ENCODE assay signal across 8 mouse cellular contexts in the genomic region with DNA sequence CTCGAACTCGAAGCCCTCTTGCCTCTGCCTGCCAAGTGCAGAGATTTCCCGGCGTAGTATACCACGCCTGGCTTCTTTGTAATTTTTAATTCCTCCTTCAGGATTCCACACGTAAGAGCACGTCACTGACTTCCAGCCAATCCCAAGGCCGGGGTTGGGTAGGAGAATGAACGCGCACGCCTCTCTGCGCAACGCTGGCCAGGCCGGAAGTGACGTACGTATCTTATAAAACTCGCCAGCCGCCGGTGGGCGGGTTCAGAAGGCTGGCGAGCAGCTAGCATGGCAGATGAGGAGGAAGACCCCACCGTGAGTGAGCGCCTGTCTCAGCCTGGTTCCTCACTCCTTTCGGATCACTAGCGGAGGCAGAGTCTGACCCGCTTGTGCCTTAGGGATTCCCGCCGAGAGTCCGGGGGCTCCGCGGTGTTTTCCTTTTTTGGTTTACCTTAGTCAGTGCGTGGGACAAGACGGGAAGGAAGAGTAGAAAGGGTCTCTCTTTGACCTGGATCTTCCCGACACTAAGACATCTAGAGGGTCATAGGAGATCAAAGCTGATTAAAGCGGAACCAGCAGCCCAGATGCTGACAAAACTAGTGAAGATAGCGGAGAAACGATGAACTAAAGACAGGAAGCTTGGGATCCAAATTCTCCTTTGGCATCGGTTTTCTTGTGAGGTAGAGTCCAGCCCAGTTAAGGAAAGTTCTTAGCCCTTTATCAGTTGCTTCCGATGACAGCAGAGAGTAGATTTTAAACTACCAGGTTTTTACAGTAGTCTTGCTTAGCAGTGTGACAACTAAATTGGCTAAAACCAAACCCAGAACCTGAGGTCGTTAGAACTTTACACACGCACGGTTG. TPM values are rescaled to one million over a fixed set of nuclear protein-coding genes. Genes with fewer than 3 reads are reported as not detected.
DNase-seq lines count a peak whose midpoint lies in the region; ATAC-seq and TF ChIP-seq lines count a peak whose summit lies in the region.

TSS of gene Taf13 (plus strand) at position 256 of the 852 bp plus-strand sequence.

- H3K36me3 ChIP-seq in ES-Bruce4 (ENCODE audit: control insufficient read depth, insufficient read depth, low read length, poor library complexity, severe bottlenecking): no peaks in the 10 kb centered on the region; the same call in 1 of the 2 replicates
- H3K36me3 ChIP-seq in forebrain, embryonic 13.5 days (ENCODE audit: poor library complexity, severe bottlenecking): no peaks in the 10 kb centered on the region
- no peaks in the 10 kb centered on the region for H3K36me3 ChIP-seq in neural tube, embryonic 15.5 days

- DNase-seq in heart, postnatal 14 days: peak; percentile 95 to 99
- DNase-seq in layer of hippocampus, adult 11-12 months (ENCODE audit: low spot score): peak; percentile 98
- DNase-seq in lung, adult 18-20 months: peak; percentile 97
- DNase-seq in testis, postnatal 14 days (ENCODE audit: low spot score): peak; percentile 94

- peak; percentile 97 for ATAC-seq in cerebellum, adult (ENCODE audit: insufficient number of reproducible peaks, low FRiP score, low TSS enrichment)
- ATAC-seq in forebrain, embryonic 13.5 days: peak; percentile 97
- peak; percentile 99 for ATAC-seq in neural tube, embryonic 15.5 days (ENCODE audit: low FRiP score)

- H3K27me3 ChIP-seq in ES-Bruce4 (ENCODE audit: control insufficient read depth, insufficient read depth, low read length, poor library complexity, severe bottlenecking): no peaks in the 10 kb centered on the region
- no peaks in the 10 kb centered on the region for H3K27me3 ChIP-seq in forebrain, embryonic 13.5 days
- no peaks in the 10 kb centered on the region for H3K27me3 ChIP-seq in neural tube, embryonic 15.5 days (replicated peaks)

- H3K4me1 ChIP-seq in ES-Bruce4 (ENCODE audit: control insufficient read depth, insufficient read depth, low read length): no peaks in the 10 kb centered on the region
- peaks cover 39% of the 10 kb centered on the region for H3K4me1 ChIP-seq in forebrain, embryonic 13.5 days
- H3K4me1 ChIP-seq in neural tube, embryonic 15.5 days: peaks cover 20% of the 10 kb centered on the region

- 2% methylated on average over 42 of the region's 42 CpGs for WGBS in forebrain, embryonic 13.5 days
- under 1% methylated on average over 42 of the region's 42 CpGs for WGBS in neural tube, embryonic 15.5 days

- H3K9me3 ChIP-seq in ES-Bruce4 (replicated peaks; ENCODE audit: control insufficient read depth, insufficient read depth, low read length, poor library complexity, severe bottlenecking): no peaks in the 10 kb centered on the region
- no peaks in the 10 kb centered on the region for H3K9me3 ChIP-seq in forebrain, embryonic 13.5 days (replicated peaks)
- H3K9me3 ChIP-seq in neural tube, embryonic 15.5 days (replicated peaks): no peaks in the 10 kb centered on the region

- H3K4me3 ChIP-seq in ES-Bruce4 (ENCODE audit: low read depth, low read length): peak within 1 kb of the TSS; percentile 78
- H3K4me3 ChIP-seq in forebrain, embryonic 13.5 days: peak within 1 kb of the TSS; percentile 66
- peak within 1 kb of the TSS; percentile 59 for H3K4me3 ChIP-seq in neural tube, embryonic 15.5 days (replicated peaks)

- H3K27ac ChIP-seq in ES-Bruce4 (ENCODE audit: insufficient read depth, low read length): no peak within 1 kb of the TSS
- peak within 1 kb of the TSS; percentile 20; the same call in 1 of the 2 replicates for H3K27ac ChIP-seq in forebrain, embryonic 13.5 days
- H3K27ac ChIP-seq in neural tube, embryonic 15.5 days (replicated peaks): peak within 1 kb of the TSS; percentile 82

- TF ChIP-seq CTCF in ES-Bruce4 (IDR thresholded peaks at IDR 0.05; ENCODE audit: low read depth, low read length): no peak

- peak; percentile 100 for TF ChIP-seq POLR2A in ES-Bruce4 (IDR thresholded peaks at IDR 0.05; ENCODE audit: insufficient read depth, low read length)

- intact Hi-C loops in heart, postnatal 14 days (cut with DNase I): loop anchor here (5.0 kb wide), 1 partner anchor 81 kb away; the partner anchor contains the start of gene Clcc1

- H3K9ac ChIP-seq in ES-Bruce4 (ENCODE audit: low read depth, poor library complexity, severe bottlenecking): peak within 1 kb of the TSS; percentile 87
- H3K9ac ChIP-seq in forebrain, embryonic 13.5 days: peak within 1 kb of the TSS; percentile 79
- peak within 1 kb of the TSS; percentile 68 for H3K9ac ChIP-seq in neural tube, embryonic 15.5 days (replicated peaks)

- peak within 1 kb of the TSS; percentile 78 for H3K4me2 ChIP-seq in forebrain, embryonic 13.5 days
- peak within 1 kb of the TSS; percentile 80 for H3K4me2 ChIP-seq in neural tube, embryonic 15.5 days

- TF ChIP-seq EP300 in ES-Bruce4 (IDR thresholded peaks at IDR 0.05; ENCODE audit: insufficient read depth, low read depth, low read length): no peak

RNA-seq across cellular contexts. Expression of gene Taf13, which starts in this region (rescaled TPM):
- polyA plus RNA-seq in ES-Bruce4 (2011; ENCODE audit: insufficient read depth, insufficient read length, low read depth, missing spikeins): 21.5 and 28.4 TPM in 2 replicates
- polyA plus RNA-seq in forebrain, embryonic 13.5 days (2015; fragmentation: Nextera tagmentation; extraction: Ambion mirVana): 57.7 and 58.4 TPM in 2 replicates
- 10 to 100 TPM; 17.3 to 17.8 TPM for total RNA-seq in heart, postnatal 14 days (2021)
- polyA plus RNA-seq in neural tube, embryonic 15.5 days (2015; fragmentation: Nextera tagmentation; extraction: Ambion mirVana): 43.7 and 46.5 TPM in 2 replicates
